Mouse (Mus musculus) adipocyte (in vitro differentiated cells): ENCODE measurements around the gene Clic4.
A peak's percentile ranks its signal among the peaks of the same experiment; 100 is the strongest.

Experiments used
- DNase-seq: peaks from one replicate; pipeline ENCODE4 v3.0.0-alpha.2; 2016; ENCODE audit warnings: low spot score

Gene Clic4

GRCm38 (mm10) chr4:135272640-135273306 lies at the start of gene Clic4:
Gene Clic4 (minus strand): TSS chr4:135272814.
- DNase-seq = peak; percentile 98

GRCm38 (mm10) chr4:135317966-135318365 lies 45.4 kb upstream of the Clic4 start:
- peak; percentile 91 for DNase-seq

GRCm38 (mm10) chr4:135317539-135317938 lies 44.9 kb upstream of the Clic4 start:
- no peak for DNase-seq

GRCm38 (mm10) chr4:135315287-135315686 lies 42.7 kb upstream of the Clic4 start:
- DNase-seq = no peak

- no peak for DNase-seq
These were observed 41.8 kb upstream of the Clic4 start for GRCm38 (mm10) chr4:135314419-135314832.

- no peak for DNase-seq
These were observed 41.2 kb upstream of the Clic4 start for GRCm38 (mm10) chr4:135313761-135314241.

- DNase-seq = no peak
These were observed 40.6 kb upstream of the Clic4 start for GRCm38 (mm10) chr4:135313111-135313691.

GRCm38 (mm10) chr4:135312706-135313105 lies 40.1 kb upstream of the Clic4 start:
- peak; percentile 87 for DNase-seq

GRCm38 (mm10) chr4:135310371-135310770 lies 37.8 kb upstream of the Clic4 start:
- peak; percentile 86 for DNase-seq

GRCm38 (mm10) chr4:135309726-135310125 lies 37.1 kb upstream of the Clic4 start:
- DNase-seq = no peak

- no peak for DNase-seq
These were observed 36.6 kb upstream of the Clic4 start for GRCm38 (mm10) chr4:135309112-135309659.

GRCm38 (mm10) chr4:135306971-135307632 lies 34.5 kb upstream of the Clic4 start:
- DNase-seq = no peak

GRCm38 (mm10) chr4:135306533-135306932 lies 33.9 kb upstream of the Clic4 start:
- DNase-seq = peak; percentile 95

GRCm38 (mm10) chr4:135302261-135302660 lies 29.6 kb upstream of the Clic4 start:
- no peak for DNase-seq

GRCm38 (mm10) chr4:135301166-135301565 lies 28.6 kb upstream of the Clic4 start:
- DNase-seq = no peak

- DNase-seq = no peak
These were observed 27.8 kb upstream of the Clic4 start for GRCm38 (mm10) chr4:135300248-135301041.

GRCm38 (mm10) chr4:135298680-135299079 lies 26.1 kb upstream of the Clic4 start:
- no peak for DNase-seq

GRCm38 (mm10) chr4:135297931-135298546 lies 25.4 kb upstream of the Clic4 start:
- no peak for DNase-seq

- DNase-seq = peak; percentile 70
These were observed 24.5 kb upstream of the Clic4 start for GRCm38 (mm10) chr4:135297146-135297545.

- no peak for DNase-seq
These were observed 24.0 kb upstream of the Clic4 start for GRCm38 (mm10) chr4:135296565-135296964.

- DNase-seq = no peak
These were observed 21.2 kb upstream of the Clic4 start for GRCm38 (mm10) chr4:135293813-135294212.
